Mouse (Mus musculus) inflammation-experienced regulatory T-cells (primary cell): ENCODE measurements around the gene Ptprb. TPM values are rescaled to one million over a fixed set of nuclear protein-coding genes. Genes with fewer than 3 reads are reported as not detected.

Experiments used
- polyA plus RNA-seq, 2 experiments: library from polyadenylated mRNA; unstranded; fragments of 100-300 nt; shearing (Covaris generic); gene quantifications; one replicate each; pipeline ENCODE4 v1.2.1; 2017

Ptprb gene
- polyA plus RNA-seq = under 1 TPM; 0.05 to 0.36 TPM

GRCm38 (mm10) chr10:116275280-116275679 lies at the start of gene Ptprb:
Gene Ptprb, plus strand, starts transcription at chr10:116275523.

Other genes with a start within 250 kb of the Ptprb start
- gene 4933416C03Rik, start 161.6 kb upstream of the Ptprb start, polyA plus RNA-seq = under 1 TPM; 0.13 to 0.23 TPM
- 1 to 10 TPM; 2.3 to 5.3 TPM for gene Kcnmb4, start 198.4 kb downstream of the Ptprb start, polyA plus RNA-seq